Mouse (Mus musculus) heart, embryonic 11.5 days (tissue): ENCODE measurements around the gene Pi4kb. TPM values are rescaled to one million over a fixed set of nuclear protein-coding genes. Genes with fewer than 3 reads are reported as not detected.

Source experiments
- ATAC-seq: fragments of 200-750 bp; cut with Nextera tagmentation; replicated peaks from 2 replicates; pipeline ENCODE4 v1.8.0; 2017; ENCODE audit warnings: moderate library complexity; ENCODE audit not compliant: insufficient number of reproducible peaks, low FRiP score, low TSS enrichment
- H3K27ac ChIP-seq: fragments of 300-500 bp; sonication (generic); 2 replicates; pipeline ENCODE4 v1.5.1; 2014; ENCODE audit warnings: mild to moderate bottlenecking, low read depth, low read length
- H3K27me3 ChIP-seq: fragments of 300-500 bp; sonication (generic); 2 replicates; pipeline ENCODE4 v1.6.1; 2014; ENCODE audit warnings: mild to moderate bottlenecking, low read length, mixed read lengths; ENCODE audit not compliant: control insufficient read depth, insufficient read depth
- H3K36me3 ChIP-seq: fragments of 300-500 bp; sonication (generic); 2 replicates; pipeline ENCODE4 v1.6.1; 2014; ENCODE audit warnings: mild to moderate bottlenecking, low read length, moderate library complexity, mixed read lengths; ENCODE audit not compliant: control insufficient read depth, insufficient read depth
- H3K4me1 ChIP-seq: fragments of 300-500 bp; sonication (generic); 2 replicates; pipeline ENCODE4 v1.6.1; 2014; ENCODE audit warnings: low read length; ENCODE audit not compliant: control insufficient read depth, insufficient read depth
- H3K4me2 ChIP-seq: fragments of 300-500 bp; sonication (generic); 2 replicates; pipeline ENCODE4 v1.6.1; 2014; ENCODE audit warnings: mild to moderate bottlenecking, moderate library complexity
- H3K4me3 ChIP-seq: fragments of 300-500 bp; sonication (generic); 2 replicates; pipeline ENCODE4 v1.5.1; 2014; ENCODE audit warnings: low read depth, low read length
- H3K9ac ChIP-seq: fragments of 300-500 bp; sonication (generic); 2 replicates; pipeline ENCODE4 v1.6.1; 2014; ENCODE audit warnings: mild to moderate bottlenecking, low read depth, low read length, moderate library complexity
- H3K9me3 ChIP-seq: fragments of 300-500 bp; sonication (generic); replicated peaks from 2 replicates; pipeline ENCODE4 v1.6.1; 2016; ENCODE audit warnings: low read length; ENCODE audit not compliant: control insufficient read depth
- WGBS: fragments of 180-500 bp; shearing (Covaris S2); extraction: QIAGEN DNeasy Blood & Tissue Kit; methylation state at CpG from one replicate; pipeline ENCODE4 v1.1.7; 2014; ENCODE audit not compliant: insufficient replicate concordance; 5-methylcytosine and 5-hydroxymethylcytosine counted together
- polyA plus RNA-seq: library from polyadenylated mRNA; unstranded; fragments of >200 nt; fragmentation: Nextera tagmentation; extraction: Ambion mirVana; gene quantifications from 2 replicates; pipeline ENCODE4 v1.2.1, GENCODE M21; 2014

Gene Pi4kb
- polyA plus RNA-seq, 1 experiment from 2014 or later = 12.9 TPM

GRCm38 (mm10) chr3:95003273-95003672 lies 28.7 kb downstream of the Pi4kb start:
- Histone ChIP-seq H3K4me1 (no peaks in the 10 kb centered on the region), H3K36me3 (peaks cover 42% of the 10 kb centered on the region), H3K9me3 (no peaks in the 10 kb centered on the region), H3K9ac (no peak overlapping the region), H3K27ac (no peak overlapping the region), H3K4me2 (no peak overlapping the region), H3K4me3 (no peak overlapping the region), H3K27me3 (no peaks in the 10 kb centered on the region)
- no peak for ATAC-seq

DNA sequence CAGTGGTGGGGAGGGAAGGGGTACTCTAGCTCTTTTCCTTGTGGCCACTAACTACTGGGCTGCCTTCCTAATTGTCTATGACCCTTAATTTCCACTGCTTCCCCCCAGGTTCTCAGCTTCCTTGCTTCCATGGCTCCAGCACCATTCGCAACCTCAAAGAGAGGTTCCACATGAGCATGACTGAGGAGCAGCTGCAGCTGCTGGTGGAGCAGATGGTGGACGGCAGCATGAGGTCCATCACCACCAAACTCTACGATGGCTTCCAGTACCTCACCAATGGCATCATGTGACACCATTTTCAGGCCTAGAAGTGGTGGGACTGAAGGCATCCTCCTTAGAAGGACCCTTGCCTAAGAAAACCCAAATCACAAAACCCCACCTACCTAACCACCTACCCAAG lies 31.1 kb downstream of the Pi4kb start:
- Histone ChIP-seq H3K27me3 (no peaks in the 10 kb centered on the region), H3K4me3 (no peak overlapping the region), H3K36me3 (peaks cover 54% of the 10 kb centered on the region), H3K9ac (no peak overlapping the region), H3K4me2 (no peak overlapping the region), H3K27ac (no peak overlapping the region), H3K4me1 (no peaks in the 10 kb centered on the region), H3K9me3 (no peaks in the 10 kb centered on the region)
- ATAC-seq = no peak
- 92% methylated on average over 3 of the region's 3 CpGs for WGBS

DNA sequence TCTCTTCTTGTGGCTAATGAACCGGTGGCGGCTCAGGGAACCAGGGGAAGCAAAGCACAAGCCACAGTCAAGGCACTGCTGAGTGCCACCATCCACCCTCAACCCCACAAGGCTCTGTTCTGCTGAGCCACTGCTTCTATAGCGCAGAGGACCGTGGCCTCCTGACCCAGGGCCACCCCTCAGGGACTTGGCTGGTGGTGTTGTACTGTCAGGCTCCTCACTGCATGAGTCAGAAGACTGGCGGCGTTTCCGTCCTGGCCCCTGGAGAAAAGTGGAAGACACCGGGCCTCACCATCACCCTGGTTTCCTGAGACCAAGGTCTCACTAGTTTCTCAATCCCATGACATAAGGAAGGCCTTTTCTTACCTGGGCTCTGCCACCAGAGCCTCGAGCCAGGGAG lies 33.2 kb downstream of the Pi4kb start:
- no peak overlapping the region for H3K9ac ChIP-seq
- H3K36me3 ChIP-seq = peaks cover 61% of the 10 kb centered on the region
- WGBS = 90% methylated on average over 9 of the region's 9 CpGs
- no peak overlapping the region for H3K4me3 ChIP-seq
- no peak for ATAC-seq
- no peaks in the 10 kb centered on the region for H3K9me3 ChIP-seq
- no peaks in the 10 kb centered on the region for H3K4me1 ChIP-seq
- H3K27me3 ChIP-seq = no peaks in the 10 kb centered on the region
- no peak overlapping the region for H3K4me2 ChIP-seq
- no peak overlapping the region for H3K27ac ChIP-seq

DNA sequence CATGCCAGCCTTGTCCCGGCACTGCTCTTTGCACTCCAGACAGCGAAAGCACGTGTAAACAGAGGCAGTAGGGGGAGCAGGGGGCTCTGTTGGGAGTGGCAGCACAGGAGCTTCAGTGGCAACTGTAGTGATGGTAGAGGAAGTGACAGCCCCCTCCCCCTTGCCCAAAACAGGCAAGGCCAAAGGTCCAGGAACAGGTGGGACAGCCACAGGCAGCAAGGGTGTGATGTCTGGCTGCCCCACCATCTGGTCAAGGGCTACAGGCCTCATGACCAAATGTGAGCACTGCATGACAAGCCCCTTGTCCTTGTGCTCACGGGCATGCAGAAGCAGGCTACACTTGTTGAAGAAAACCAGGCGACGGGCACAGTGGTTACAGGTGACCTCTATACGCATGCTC lies 35.9 kb downstream of the Pi4kb start:
- H3K36me3 ChIP-seq = peaks cover 53% of the 10 kb centered on the region
- no peak for ATAC-seq
- no peaks in the 10 kb centered on the region for H3K9me3 ChIP-seq
- no peaks in the 10 kb centered on the region for H3K27me3 ChIP-seq
- peaks cover 9% of the 10 kb centered on the region for H3K4me1 ChIP-seq
- H3K9ac ChIP-seq = no peak overlapping the region
- WGBS = 80% methylated on average over 7 of the region's 7 CpGs
- no peak overlapping the region for H3K4me2 ChIP-seq
- no peak overlapping the region for H3K4me3 ChIP-seq
- H3K27ac ChIP-seq = no peak overlapping the region

- Histone ChIP-seq H3K4me3 (no peak overlapping the region), H3K4me2 (peak overlapping the region; percentile 88; the same call in 1 of the 2 replicates), H3K27me3 (no peaks in the 10 kb centered on the region), H3K4me1 (peaks cover 15% of the 10 kb centered on the region), H3K27ac (no peak overlapping the region), H3K36me3 (peaks cover 33% of the 10 kb centered on the region), H3K9ac (0 out of 2 replicates have a peak overlapping the region, but pooled peaks have one; percentile 10), H3K9me3 (no peaks in the 10 kb centered on the region)
- 86% methylated on average over 3 of the region's 3 CpGs for WGBS
- no peak for ATAC-seq
Measured at GRCm38 (mm10) chr3:95012982-95013381, 38.5 kb downstream of the Pi4kb start.

DNA sequence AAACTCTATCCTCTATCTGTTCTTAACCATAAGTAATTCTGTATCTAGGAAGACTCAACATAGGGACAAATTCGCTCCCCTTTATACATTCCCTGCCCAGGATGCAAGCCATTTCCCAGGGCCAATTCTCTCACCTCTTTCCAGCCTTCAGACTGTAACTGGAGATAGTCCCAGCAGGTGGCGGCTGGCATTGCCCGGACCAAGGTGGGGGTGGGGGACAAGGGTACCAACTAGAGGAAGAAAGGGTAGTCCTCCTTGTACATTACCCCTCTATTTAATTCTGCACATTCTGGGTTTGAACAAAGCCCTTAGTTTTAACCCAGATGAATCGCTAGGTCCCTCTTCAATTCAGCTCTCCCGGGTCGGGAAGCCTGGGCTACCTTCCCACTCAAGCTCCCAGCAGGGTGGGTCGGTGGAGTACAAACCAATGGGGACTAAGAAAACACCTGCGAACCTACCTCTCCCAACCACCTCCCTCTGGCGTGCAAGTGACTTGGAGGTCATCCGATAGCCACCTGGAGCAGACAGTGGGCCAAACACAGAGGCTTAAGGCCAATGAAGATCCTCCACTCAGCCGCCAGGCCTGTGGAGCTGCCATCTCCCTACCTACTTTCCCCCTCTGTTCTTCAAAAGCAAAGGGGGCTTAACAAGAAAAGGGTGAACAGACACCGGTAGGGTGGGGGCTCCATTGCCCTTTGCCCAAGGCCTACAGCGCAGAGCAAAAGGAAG lies 39.3 kb downstream of the Pi4kb start:
- Histone ChIP-seq H3K9ac (peak overlapping the region; percentile 85), H3K4me3 (peak overlapping the region; percentile 91), H3K9me3 (no peaks in the 10 kb centered on the region), H3K4me2 (peak overlapping the region; percentile 88), H3K27ac (0 out of 2 replicates have a peak overlapping the region, but pooled peaks have one; percentile 96), H3K27me3 (no peaks in the 10 kb centered on the region), H3K4me1 (peaks cover 15% of the 10 kb centered on the region), H3K36me3 (peaks cover 25% of the 10 kb centered on the region)
- 16% methylated on average over 13 of the region's 13 CpGs for WGBS
- no peak for ATAC-seq

GRCm38 (mm10) chr3:95014428-95015151 lies 40.1 kb downstream of the Pi4kb start:
- ATAC-seq = no peak
- Histone ChIP-seq H3K27ac (peak overlapping the region; percentile 96), H3K27me3 (no peaks in the 10 kb centered on the region), H3K9me3 (no peaks in the 10 kb centered on the region), H3K4me3 (peak overlapping the region; percentile 91), H3K4me1 (peaks cover 15% of the 10 kb centered on the region), H3K9ac (peak overlapping the region; percentile 85), H3K4me2 (peak overlapping the region; percentile 88), H3K36me3 (peaks cover 19% of the 10 kb centered on the region)
- WGBS = under 1% methylated on average over 44 of the region's 44 CpGs

- H3K9ac ChIP-seq = peak within 1 kb of the TSS; percentile 89
- H3K36me3 ChIP-seq = peaks cover 13% of the 10 kb centered on the region
- H3K4me1 ChIP-seq = peaks cover 15% of the 10 kb centered on the region
- under 1% methylated on average over 36 of the region's 37 CpGs for WGBS
- H3K27ac ChIP-seq = peak within 1 kb of the TSS; percentile 96
- H3K27me3 ChIP-seq = no peaks in the 10 kb centered on the region
- peak within 1 kb of the TSS; percentile 91 for H3K4me3 ChIP-seq
- no peaks in the 10 kb centered on the region for H3K9me3 ChIP-seq
- peak within 1 kb of the TSS; percentile 88 for H3K4me2 ChIP-seq
- ATAC-seq = peak; percentile 99
Measured at GRCm38 (mm10) chr3:95015337-95015872, 40.9 kb downstream of the Pi4kb start, which contains the start of gene Zfp687. Gene Zfp687 (minus strand): TSS chr3:95015448.
